Mouse (Mus musculus) embryonic facial prominence, embryonic 11.5 days (tissue): ENCODE data around the gene Nedd9. TPM values are rescaled to one million over a fixed set of nuclear protein-coding genes. Genes with fewer than 3 reads are reported as not detected.

ENCODE experiments used
- ATAC-seq: fragments of 200-750 bp; cut with Nextera tagmentation; replicated peaks from 2 replicates; pipeline ENCODE4 v1.8.0; 2017; ENCODE audit warnings: low read depth; ENCODE audit not compliant: insufficient number of reproducible peaks, low FRiP score, low TSS enrichment
- DNase-seq: peaks from one replicate; pipeline ENCODE4 v3.0.0-alpha.2; 2015; ENCODE audit warnings: low spot score
- H3K27ac ChIP-seq: fragments of 300-500 bp; sonication (generic); replicated peaks from 2 replicates; pipeline ENCODE4 v1.5.1; 2014; ENCODE audit warnings: mild to moderate bottlenecking, low read depth, low read length, control low read depth
- H3K27me3 ChIP-seq: fragments of 300-500 bp; sonication (generic); 2 replicates; pipeline ENCODE4 v1.6.1; 2014; ENCODE audit warnings: mild to moderate bottlenecking, low read length, moderate library complexity, mixed read lengths; ENCODE audit not compliant: control insufficient read depth, insufficient read depth
- H3K36me3 ChIP-seq: fragments of 300-500 bp; sonication (generic); replicated peaks from 2 replicates; pipeline ENCODE4 v1.6.1; 2014; ENCODE audit warnings: low read depth, mild to moderate bottlenecking, low read length, moderate library complexity, mixed read lengths; ENCODE audit not compliant: control insufficient read depth, insufficient read depth
- H3K4me1 ChIP-seq: fragments of 300-500 bp; sonication (generic); 2 replicates; pipeline ENCODE4 v1.6.1; 2014; ENCODE audit warnings: low read length, mixed read lengths; ENCODE audit not compliant: control insufficient read depth, insufficient read depth
- H3K4me2 ChIP-seq: fragments of 300-500 bp; sonication (generic); 2 replicates; pipeline ENCODE4 v1.6.1; 2014; ENCODE audit warnings: low read depth, mild to moderate bottlenecking, control low read depth, low read length, moderate library complexity
- H3K4me3 ChIP-seq: fragments of 300-500 bp; sonication (generic); 2 replicates; pipeline ENCODE4 v1.5.1; 2014; ENCODE audit warnings: low read depth, low read length, control low read depth
- H3K9ac ChIP-seq: fragments of 300-500 bp; sonication (generic); replicated peaks from 2 replicates; pipeline ENCODE4 v1.6.1; 2014; ENCODE audit warnings: mild to moderate bottlenecking, control low read depth, low read length
- H3K9me3 ChIP-seq: fragments of 300-500 bp; sonication (generic); replicated peaks from 2 replicates; pipeline ENCODE4 v1.6.1; 2016; ENCODE audit warnings: mild to moderate bottlenecking, low read length, inconsistent platforms, mixed read lengths; ENCODE audit not compliant: control insufficient read depth
- WGBS: fragments of 180-500 bp; shearing (Covaris S2); extraction: QIAGEN DNeasy Blood & Tissue Kit; methylation state at CpG from one replicate; pipeline ENCODE4 v1.1.7; 2014; 5-methylcytosine and 5-hydroxymethylcytosine counted together
- polyA plus RNA-seq: library from polyadenylated mRNA; unstranded; fragments of >200 nt; fragmentation: Nextera tagmentation; extraction: Ambion mirVana; gene quantifications from 2 replicates; pipeline ENCODE4 v1.2.1, GENCODE M21; 2014

Nedd9 gene
- polyA plus RNA-seq, 1 experiment from 2014 or later, result 20.1 TPM

GRCm38 (mm10) chr13:41302716-41303115, 184.4 kb downstream of the Nedd9 start:
- Histone ChIP-seq H3K4me3 (no peak overlapping the region), H3K4me2 (no peak overlapping the region)

DNA sequence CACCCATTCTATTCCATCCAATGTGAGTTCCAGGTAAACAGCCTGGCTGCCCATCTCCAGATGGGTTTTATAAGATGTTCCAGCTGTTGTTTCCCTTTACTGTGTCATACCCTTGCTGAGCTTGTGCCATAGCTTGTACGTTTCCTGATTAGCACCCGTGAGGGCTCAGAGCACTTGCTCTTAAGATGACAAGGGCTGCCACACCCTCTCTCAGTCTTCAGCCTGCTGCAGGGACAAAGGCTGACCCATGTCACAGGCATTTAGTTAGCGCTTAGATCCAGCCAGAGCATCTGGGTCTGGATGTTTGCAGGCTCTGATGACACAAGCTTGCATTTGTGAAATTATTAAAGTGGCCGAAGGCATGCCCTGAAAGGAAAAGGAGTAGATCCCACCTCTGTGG, 187.1 kb downstream of the Nedd9 start:
- Histone ChIP-seq H3K9me3 (no peaks in the 10 kb centered on the region), H3K9ac (no peak overlapping the region), H3K27me3 (no peaks in the 10 kb centered on the region; the same call in 1 of the 2 replicates), H3K4me3 (no peak overlapping the region), H3K27ac (no peak overlapping the region), H3K36me3 (no peaks in the 10 kb centered on the region), H3K4me1 (peaks cover 2% of the 10 kb centered on the region; the same call in 1 of the 2 replicates), H3K4me2 (no peak overlapping the region)
- 52% methylated on average over 4 of the region's 4 CpGs for WGBS
- no peak for ATAC-seq
- DNase-seq, result no peak

More at GRCm38 (mm10) chr13:41302716-41303115, 184.4 kb downstream of the Nedd9 start:
- peak; percentile 81 for DNase-seq
- Histone ChIP-seq H3K27ac (no peak overlapping the region), H3K9me3 (no peaks in the 10 kb centered on the region), H3K4me1 (peaks cover 2% of the 10 kb centered on the region; the same call in 1 of the 2 replicates), H3K9ac (no peak overlapping the region), H3K36me3 (no peaks in the 10 kb centered on the region), H3K27me3 (no peaks in the 10 kb centered on the region)
- no peak for ATAC-seq
- 60% methylated on average over 10 of the region's 10 CpGs for WGBS

GRCm38 (mm10) chr13:41298996-41299395, 188.2 kb downstream of the Nedd9 start:
- ATAC-seq, result no peak
- H3K9ac ChIP-seq, result no peak overlapping the region
- H3K4me3 ChIP-seq, result no peak overlapping the region
- H3K27ac ChIP-seq, result no peak overlapping the region
- H3K27me3 ChIP-seq, result no peaks in the 10 kb centered on the region; the same call in 1 of the 2 replicates
- no peaks in the 10 kb centered on the region for H3K36me3 ChIP-seq
- peak; percentile 67 for DNase-seq
- no peak overlapping the region for H3K4me2 ChIP-seq
- no peaks in the 10 kb centered on the region for H3K9me3 ChIP-seq
- 11% methylated on average over 5 of the region's 5 CpGs for WGBS
- peaks cover 2% of the 10 kb centered on the region; the same call in 1 of the 2 replicates for H3K4me1 ChIP-seq

GRCm38 (mm10) chr13:41298533-41298932, 188.6 kb downstream of the Nedd9 start:
- Histone ChIP-seq H3K27me3 (no peaks in the 10 kb centered on the region; the same call in 1 of the 2 replicates), H3K4me2 (no peak overlapping the region)

GRCm38 (mm10) chr13:41296396-41296795, 190.8 kb downstream of the Nedd9 start:
- H3K27ac ChIP-seq, result no peak overlapping the region
- no peaks in the 10 kb centered on the region; the same call in 1 of the 2 replicates for H3K27me3 ChIP-seq
- WGBS, result 43% methylated on average over 10 of the region's 10 CpGs
- no peak overlapping the region for H3K9ac ChIP-seq
- ATAC-seq (0 out of 2 replicates have a peak, but pooled peaks have one; percentile 23), DNase-seq (peak; percentile 60)
- H3K36me3 ChIP-seq, result no peaks in the 10 kb centered on the region
- H3K4me2 ChIP-seq, result no peak overlapping the region
- H3K9me3 ChIP-seq, result no peaks in the 10 kb centered on the region
- H3K4me1 ChIP-seq, result peaks cover 2% of the 10 kb centered on the region; the same call in 1 of the 2 replicates
- no peak overlapping the region for H3K4me3 ChIP-seq

More at GRCm38 (mm10) chr13:41298533-41298932, 188.6 kb downstream of the Nedd9 start:
- Histone ChIP-seq H3K9me3 (no peaks in the 10 kb centered on the region), H3K4me1 (peaks cover 2% of the 10 kb centered on the region; the same call in 1 of the 2 replicates), H3K36me3 (no peaks in the 10 kb centered on the region), H3K9ac (no peak overlapping the region), H3K27ac (no peak overlapping the region), H3K4me3 (no peak overlapping the region)
- DNase-seq, result no peak
- ATAC-seq, result no peak
- WGBS, result 21% methylated on average over 2 of the region's 2 CpGs

GRCm38 (mm10) chr13:41295886-41296285, 191.3 kb downstream of the Nedd9 start:
- WGBS, result 54% methylated on average over 6 of the region's 6 CpGs
- Histone ChIP-seq H3K27me3 (no peaks in the 10 kb centered on the region; the same call in 1 of the 2 replicates), H3K9me3 (no peaks in the 10 kb centered on the region), H3K4me1 (peaks cover 2% of the 10 kb centered on the region; the same call in 1 of the 2 replicates), H3K36me3 (no peaks in the 10 kb centered on the region), H3K4me3 (no peak overlapping the region), H3K27ac (no peak overlapping the region), H3K4me2 (no peak overlapping the region), H3K9ac (no peak overlapping the region)
- no peak for ATAC-seq
- DNase-seq, result no peak

GRCm38 (mm10) chr13:41293595-41293994, 193.6 kb downstream of the Nedd9 start:
- Histone ChIP-seq H3K4me1 (no peaks in the 10 kb centered on the region), H3K27ac (no peak overlapping the region), H3K27me3 (no peaks in the 10 kb centered on the region; the same call in 1 of the 2 replicates), H3K9me3 (no peaks in the 10 kb centered on the region), H3K36me3 (no peaks in the 10 kb centered on the region), H3K9ac (no peak overlapping the region), H3K4me2 (no peak overlapping the region), H3K4me3 (no peak overlapping the region)
- ATAC-seq, result no peak
- WGBS, result 39% methylated on average over 5 of the region's 5 CpGs
- no peak for DNase-seq

- DNase-seq (no peak), ATAC-seq (no peak)
- H3K36me3 ChIP-seq, result no peaks in the 10 kb centered on the region
- H3K9ac ChIP-seq, result no peak overlapping the region
- H3K9me3 ChIP-seq, result no peaks in the 10 kb centered on the region
- H3K4me1 ChIP-seq, result no peaks in the 10 kb centered on the region
- no peak overlapping the region for H3K4me3 ChIP-seq
- 86% methylated on average over 4 of the region's 4 CpGs for WGBS
- no peaks in the 10 kb centered on the region for H3K27me3 ChIP-seq
- H3K27ac ChIP-seq, result no peak overlapping the region
- no peak overlapping the region for H3K4me2 ChIP-seq
Measured at GRCm38 (mm10) chr13:41291466-41291974, 195.6 kb downstream of the Nedd9 start.
